Mouse (Mus musculus): Measurements from ENCODE around the gene Lrrc27. TPM values are rescaled to one million over a fixed set of nuclear protein-coding genes. Genes with fewer than 3 reads are reported as not detected.

Gene Lrrc27
- polyA plus RNA-seq (2016; fragmentation: Nextera tagmentation; extraction: Ambion mirVana), result 2.6 and 2.7 TPM in 2 replicates

- Histone ChIP-seq H3K4me2 (replicated peaks) (peak within 1 kb of the TSS; percentile 57), H3K4me3 (peak within 1 kb of the TSS; percentile 56), H3K36me3 (no peaks in the 10 kb centered on the region), H3K4me1 (peaks cover 15% of the 10 kb centered on the region; the same call in 1 of the 2 replicates), H3K27me3 (no peaks in the 10 kb centered on the region), H3K9ac (peak within 1 kb of the TSS; percentile 59), H3K27ac (peak within 1 kb of the TSS; percentile 76), H3K9me3 (no peaks in the 10 kb centered on the region)
- peak; percentile 98 for ATAC-seq (ENCODE audit: insufficient number of reproducible peaks, insufficient read depth, low FRiP score, low TSS enrichment)
- WGBS, result 2% methylated on average over 53 of the region's 53 CpGs
Measured at GRCm38 (mm10) chr7:139212754-139213745, at the start of gene Lrrc27, which contains the start of gene Stk32c. TSS of gene Lrrc27 (plus strand) at chr7:139212988. TSS of gene Stk32c (minus strand) at chr7:139213307.

GRCm38 (mm10) chr7:139164410-139164809 is 48.4 kb upstream of the Lrrc27 start:
- H3K9ac ChIP-seq, result no peak overlapping the region
- H3K4me3 ChIP-seq, result no peak overlapping the region
- no peaks in the 10 kb centered on the region for H3K9me3 ChIP-seq
- no peaks in the 10 kb centered on the region for H3K36me3 ChIP-seq
- no peaks in the 10 kb centered on the region for H3K4me1 ChIP-seq
- ATAC-seq (ENCODE audit: insufficient number of reproducible peaks, insufficient read depth, low FRiP score, low TSS enrichment), result no peak
- H3K27me3 ChIP-seq, result no peaks in the 10 kb centered on the region
- H3K27ac ChIP-seq, result no peak overlapping the region
- 75% methylated on average over 5 of the region's 5 CpGs for WGBS
- H3K4me2 ChIP-seq (replicated peaks), result no peak overlapping the region

GRCm38 (mm10) chr7:139169143-139169542 is 43.6 kb upstream of the Lrrc27 start:
- H3K27me3 ChIP-seq, result no peaks in the 10 kb centered on the region
- no peaks in the 10 kb centered on the region for H3K9me3 ChIP-seq
- no peak overlapping the region for H3K4me2 ChIP-seq (replicated peaks)
- no peak for ATAC-seq (ENCODE audit: insufficient number of reproducible peaks, insufficient read depth, low FRiP score, low TSS enrichment)
- WGBS, result 58% methylated on average over 4 of the region's 4 CpGs
- H3K36me3 ChIP-seq, result no peaks in the 10 kb centered on the region
- H3K4me3 ChIP-seq, result no peak overlapping the region
- H3K27ac ChIP-seq, result no peak overlapping the region
- no peaks in the 10 kb centered on the region for H3K4me1 ChIP-seq
- no peak overlapping the region for H3K9ac ChIP-seq

- ATAC-seq (ENCODE audit: insufficient number of reproducible peaks, insufficient read depth, low FRiP score, low TSS enrichment), result no peak
- Histone ChIP-seq H3K4me1 (no peaks in the 10 kb centered on the region), H3K27ac (no peak overlapping the region), H3K4me3 (no peak overlapping the region), H3K9ac (no peak overlapping the region), H3K27me3 (no peaks in the 10 kb centered on the region), H3K36me3 (no peaks in the 10 kb centered on the region), H3K9me3 (no peaks in the 10 kb centered on the region), H3K4me2 (replicated peaks) (no peak overlapping the region)
- 75% methylated on average over 5 of the region's 5 CpGs for WGBS
Measured at GRCm38 (mm10) chr7:139179299-139179698, 33.5 kb upstream of the Lrrc27 start.

- WGBS, result 84% methylated on average over 3 of the region's 3 CpGs
- no peaks in the 10 kb centered on the region for H3K36me3 ChIP-seq
- ATAC-seq (ENCODE audit: insufficient number of reproducible peaks, insufficient read depth, low FRiP score, low TSS enrichment), result no peak
Measured at GRCm38 (mm10) chr7:139180058-139180457, 32.7 kb upstream of the Lrrc27 start.

GRCm38 (mm10) chr7:139184396-139184795 is 28.4 kb upstream of the Lrrc27 start:
- Histone ChIP-seq H3K4me1 (peaks cover 7% of the 10 kb centered on the region; the same call in 1 of the 2 replicates), H3K27me3 (peaks cover 41% of the 10 kb centered on the region), H3K9ac (no peak overlapping the region), H3K4me3 (no peak overlapping the region), H3K9me3 (no peaks in the 10 kb centered on the region), H3K36me3 (no peaks in the 10 kb centered on the region), H3K27ac (no peak overlapping the region), H3K4me2 (replicated peaks) (no peak overlapping the region)
- no peak for ATAC-seq (ENCODE audit: insufficient number of reproducible peaks, insufficient read depth, low FRiP score, low TSS enrichment)
- WGBS, result 76% methylated on average over 4 of the region's 4 CpGs

More at GRCm38 (mm10) chr7:139180058-139180457, 32.7 kb upstream of the Lrrc27 start:
- H3K9ac ChIP-seq, result no peak overlapping the region
- peaks cover 7% of the 10 kb centered on the region; the same call in 1 of the 2 replicates for H3K27me3 ChIP-seq
- no peak overlapping the region for H3K27ac ChIP-seq
- H3K9me3 ChIP-seq, result no peaks in the 10 kb centered on the region
- H3K4me3 ChIP-seq, result no peak overlapping the region
- no peaks in the 10 kb centered on the region for H3K4me1 ChIP-seq
- H3K4me2 ChIP-seq (replicated peaks), result no peak overlapping the region

GRCm38 (mm10) chr7:139184846-139185245 is 27.9 kb upstream of the Lrrc27 start:
- Histone ChIP-seq H3K9ac (no peak overlapping the region), H3K27ac (no peak overlapping the region), H3K27me3 (peaks cover 41% of the 10 kb centered on the region), H3K4me2 (replicated peaks) (no peak overlapping the region), H3K4me1 (peaks cover 7% of the 10 kb centered on the region; the same call in 1 of the 2 replicates), H3K36me3 (no peaks in the 10 kb centered on the region), H3K4me3 (no peak overlapping the region), H3K9me3 (no peaks in the 10 kb centered on the region)
- WGBS, result 82% methylated on average over 7 of the region's 7 CpGs
- ATAC-seq (ENCODE audit: insufficient number of reproducible peaks, insufficient read depth, low FRiP score, low TSS enrichment), result no peak

GRCm38 (mm10) chr7:139185971-139186370 is 26.8 kb upstream of the Lrrc27 start:
- Histone ChIP-seq H3K4me2 (replicated peaks) (no peak overlapping the region), H3K4me3 (no peak overlapping the region), H3K9ac (no peak overlapping the region), H3K36me3 (no peaks in the 10 kb centered on the region), H3K9me3 (no peaks in the 10 kb centered on the region), H3K27ac (no peak overlapping the region), H3K4me1 (peaks cover 7% of the 10 kb centered on the region; the same call in 1 of the 2 replicates), H3K27me3 (peaks cover 45% of the 10 kb centered on the region)
- WGBS, result 39% methylated on average over 5 of the region's 5 CpGs
- ATAC-seq (ENCODE audit: insufficient number of reproducible peaks, insufficient read depth, low FRiP score, low TSS enrichment), result no peak

GRCm38 (mm10) chr7:139186436-139186835 is 26.4 kb upstream of the Lrrc27 start:
- H3K27ac ChIP-seq, result no peak overlapping the region
- H3K36me3 ChIP-seq, result no peaks in the 10 kb centered on the region
- peaks cover 7% of the 10 kb centered on the region; the same call in 1 of the 2 replicates for H3K4me1 ChIP-seq
- H3K4me3 ChIP-seq, result no peak overlapping the region
- peaks cover 45% of the 10 kb centered on the region for H3K27me3 ChIP-seq
- no peak overlapping the region for H3K9ac ChIP-seq
- no peaks in the 10 kb centered on the region for H3K9me3 ChIP-seq
- 72% methylated on average over 8 of the region's 8 CpGs for WGBS
- no peak for ATAC-seq (ENCODE audit: insufficient number of reproducible peaks, insufficient read depth, low FRiP score, low TSS enrichment)
- H3K4me2 ChIP-seq (replicated peaks), result no peak overlapping the region

- Histone ChIP-seq H3K36me3 (no peaks in the 10 kb centered on the region), H3K4me1 (peaks cover 7% of the 10 kb centered on the region; the same call in 1 of the 2 replicates), H3K4me3 (peak overlapping the region; percentile 64), H3K4me2 (replicated peaks) (peak overlapping the region; percentile 98), H3K27me3 (peaks cover 45% of the 10 kb centered on the region), H3K9ac (no peak overlapping the region), H3K9me3 (no peaks in the 10 kb centered on the region), H3K27ac (no peak overlapping the region)
- 37% methylated on average over 7 of the region's 7 CpGs for WGBS
- ATAC-seq (ENCODE audit: insufficient number of reproducible peaks, insufficient read depth, low FRiP score, low TSS enrichment), result no peak
Measured at GRCm38 (mm10) chr7:139187277-139187676, 25.5 kb upstream of the Lrrc27 start.

GRCm38 (mm10) chr7:139187771-139188633 is 24.8 kb upstream of the Lrrc27 start:
- peaks cover 45% of the 10 kb centered on the region for H3K27me3 ChIP-seq
- under 1% methylated on average over 93 of the region's 94 CpGs for WGBS
- ATAC-seq (ENCODE audit: insufficient number of reproducible peaks, insufficient read depth, low FRiP score, low TSS enrichment), result peak; percentile 92

More at GRCm38 (mm10) chr7:139187771-139188633, 24.8 kb upstream of the Lrrc27 start:
- Histone ChIP-seq H3K9me3 (no peaks in the 10 kb centered on the region), H3K36me3 (no peaks in the 10 kb centered on the region), H3K9ac (peak overlapping the region; percentile 58), H3K4me3 (peak overlapping the region; percentile 64), H3K4me1 (peaks cover 7% of the 10 kb centered on the region; the same call in 1 of the 2 replicates), H3K27ac (no peak overlapping the region), H3K4me2 (replicated peaks) (peak overlapping the region; percentile 98)
